Mouse (Mus musculus) testis, adult 2 months (tissue): ENCODE data around the gene Vmn2r35. TPM values are rescaled to one million over a fixed set of nuclear protein-coding genes. Genes with fewer than 3 reads are reported as not detected.
"Not testable (repeated sequence)": the region's sequence is repeated elsewhere in the genome, so short reads cannot be mapped to it uniquely, and the experiment has no call there.

Experiments
- H3K27ac ChIP-seq: fragments of 200-500 bp; 2 replicates; pipeline ENCODE4 v1.5.1; 2012; ENCODE audit warnings: low read depth, low read length; ENCODE audit not compliant: control insufficient read depth, insufficient read depth
- H3K27me3 ChIP-seq: fragments of 200-500 bp; 2 replicates; pipeline ENCODE4 v1.6.1; 2012; ENCODE audit warnings: mild to moderate bottlenecking, low read length, moderate library complexity; ENCODE audit not compliant: control insufficient read depth, insufficient read depth
- H3K36me3 ChIP-seq: fragments of 200-500 bp; 2 replicates; pipeline ENCODE4 v1.6.1; 2012; ENCODE audit warnings: mild to moderate bottlenecking, low read length; ENCODE audit not compliant: control insufficient read depth, insufficient read depth
- H3K4me1 ChIP-seq: fragments of 200-500 bp; 2 replicates; pipeline ENCODE4 v1.6.1; 2012; ENCODE audit warnings: low read length; ENCODE audit not compliant: control insufficient read depth, insufficient read depth
- H3K4me3 ChIP-seq: fragments of 200-500 bp; 2 replicates; pipeline ENCODE4 v1.5.1; 2012; ENCODE audit warnings: low read depth, mild to moderate bottlenecking, low read length, moderate library complexity, mixed read lengths; ENCODE audit not compliant: control insufficient read depth
- polyA plus RNA-seq: library from polyadenylated mRNA; depleted of rRNA; stranded (reverse); fragments of >200 nt; gene quantifications from 2 replicates; pipeline ENCODE4 v1.2.3, GENCODE M21; 2012; rRNA removed

Vmn2r35 gene
- polyA plus RNA-seq = not detected in 2 replicates

DNA sequence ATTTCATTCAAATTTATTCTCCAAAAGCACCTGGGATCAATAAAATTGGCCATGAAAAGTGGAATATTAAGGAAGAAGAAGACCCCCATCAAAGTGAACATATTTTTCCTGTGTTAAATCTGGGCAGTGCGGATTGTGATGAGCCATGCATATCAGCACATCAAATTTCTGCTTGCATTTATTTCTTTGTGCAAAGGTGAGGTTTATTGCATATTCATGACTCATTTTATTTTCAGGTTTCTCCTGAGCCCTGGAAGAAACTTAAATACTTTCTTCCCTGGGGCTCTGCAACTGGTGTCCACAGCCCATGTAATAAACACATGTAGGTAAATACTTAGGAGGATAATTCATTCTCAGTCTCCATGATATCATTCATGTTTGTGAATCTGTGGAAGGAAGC is at the start of gene Vmn2r35:
TSS of gene Vmn2r35 (minus strand) at position 101 of the 400 bp plus-strand sequence.
- not testable (repeated sequence) for H3K4me3 ChIP-seq, H3K4me1 ChIP-seq, H3K27ac ChIP-seq, H3K27me3 ChIP-seq, H3K36me3 ChIP-seq

DNA sequence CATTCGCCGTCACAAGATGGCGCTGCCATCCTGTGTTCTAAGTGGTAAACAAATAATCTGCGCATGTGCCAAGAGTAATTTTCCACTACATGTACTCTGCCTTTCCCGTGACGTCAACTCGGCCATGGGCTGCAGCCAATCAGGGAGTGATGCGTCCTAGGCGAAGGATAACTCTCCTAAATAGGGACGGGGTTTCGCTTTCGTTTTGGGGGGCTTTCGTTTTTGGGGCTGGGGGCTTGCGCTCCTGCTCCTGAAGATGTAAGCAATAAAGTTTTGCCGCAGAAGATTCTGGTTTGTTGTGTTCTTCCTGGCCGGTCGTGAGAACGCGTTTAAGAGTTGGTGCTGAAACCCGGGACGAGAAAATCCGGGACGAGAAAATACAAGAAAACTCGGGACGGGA is 25.5 kb downstream of the Vmn2r35 start:
- H3K4me1 ChIP-seq, H3K4me3 ChIP-seq, H3K27me3 ChIP-seq, H3K36me3 ChIP-seq, H3K27ac ChIP-seq: not testable (repeated sequence)

Other genes with a start within 250 kb of the Vmn2r35 start
- not detected in 2 replicates for gene Vmn2r34, start 130.4 kb downstream of the Vmn2r35 start, polyA plus RNA-seq
- not detected in 2 replicates for gene Vmn2r36, start 82.6 kb upstream of the Vmn2r35 start, polyA plus RNA-seq